Mouse (Mus musculus): Measurements from ENCODE around the gene Kxd1.

The Kxd1 gene

GRCm38 (mm10) chr8:70492664-70493640, 34.8 kb downstream of the Kxd1 start, which contains the start of gene Crlf1:
Crlf1 (plus strand) TSS chr8:70493158.
- no peak for DNase-seq

- DNase-seq = no peak
Measured at GRCm38 (mm10) chr8:70490880-70491495, 36.8 kb downstream of the Kxd1 start.

GRCm38 (mm10) chr8:70490061-70490879, 37.5 kb downstream of the Kxd1 start:
- no peak for DNase-seq

GRCm38 (mm10) chr8:70489576-70489975, 38.2 kb downstream of the Kxd1 start:
- DNase-seq = no peak

GRCm38 (mm10) chr8:70488931-70489470, 38.8 kb downstream of the Kxd1 start:
- DNase-seq = no peak

- DNase-seq = peak; percentile 68
Measured at GRCm38 (mm10) chr8:70487993-70488796, 39.6 kb downstream of the Kxd1 start.

GRCm38 (mm10) chr8:70486941-70487520, 40.7 kb downstream of the Kxd1 start, which contains the start of gene Tmem59l:
Tmem59l (minus strand) TSS chr8:70487358.
- peak; percentile 82 for DNase-seq

GRCm38 (mm10) chr8:70486191-70486681, 41.5 kb downstream of the Kxd1 start:
- DNase-seq = peak; percentile 81

- no peak for DNase-seq
Measured at GRCm38 (mm10) chr8:70482943-70483342, 44.8 kb downstream of the Kxd1 start.

GRCm38 (mm10) chr8:70481908-70482307, 45.8 kb downstream of the Kxd1 start:
- no peak for DNase-seq

GRCm38 (mm10) chr8:70477269-70477982, 50.3 kb downstream of the Kxd1 start:
- DNase-seq = peak; percentile 77

- DNase-seq = peak; percentile 97
Measured at GRCm38 (mm10) chr8:70476333-70477268, 51.2 kb downstream of the Kxd1 start, which contains the start of gene Klhl26. Klhl26 (minus strand) TSS chr8:70476968.

- peak; percentile 75 for DNase-seq
Measured at GRCm38 (mm10) chr8:70471856-70472255, 55.9 kb downstream of the Kxd1 start.

- no peak for DNase-seq
Measured at GRCm38 (mm10) chr8:70469938-70470337, 57.8 kb downstream of the Kxd1 start.

GRCm38 (mm10) chr8:70469295-70469916, 58.4 kb downstream of the Kxd1 start:
- DNase-seq = no peak

- DNase-seq = no peak
Measured at GRCm38 (mm10) chr8:70468733-70469132, 59.0 kb downstream of the Kxd1 start.

- DNase-seq = no peak
Measured at GRCm38 (mm10) chr8:70467907-70468306, 59.8 kb downstream of the Kxd1 start.

- no peak for DNase-seq
Measured at GRCm38 (mm10) chr8:70467229-70467725, 60.5 kb downstream of the Kxd1 start.

GRCm38 (mm10) chr8:70466771-70467170, 61.0 kb downstream of the Kxd1 start:
- no peak for DNase-seq

Measured in cerebellum, adult 9-11 months (tissue).